Mouse (Mus musculus) heart, embryonic 12.5 days (tissue): ENCODE data around the gene Actr3. TPM values are rescaled to one million over a fixed set of nuclear protein-coding genes. Genes with fewer than 3 reads are reported as not detected.
A peak's percentile ranks its signal among the peaks of the same experiment; 100 is the strongest.
"Not testable (repeated sequence)": the region's sequence is repeated elsewhere in the genome, so short reads cannot be mapped to it uniquely, and the experiment has no call there.

Source experiments
- ATAC-seq: fragments of 200-750 bp; cut with Nextera tagmentation; 2 replicates; pipeline ENCODE4 v1.8.0; 2017; ENCODE audit warnings: moderate TSS enrichment, moderate library complexity; ENCODE audit not compliant: insufficient number of reproducible peaks, low FRiP score
- H3K27ac ChIP-seq: fragments of 300-500 bp; sonication (generic); 2 replicates; pipeline ENCODE4 v1.5.1; 2016; ENCODE audit warnings: mild to moderate bottlenecking, moderate library complexity; ENCODE audit not compliant: poor library complexity, severe bottlenecking
- H3K27me3 ChIP-seq: fragments of 300-500 bp; sonication (generic); replicated peaks from 2 replicates; pipeline ENCODE4 v1.6.1; 2016; ENCODE audit warnings: mild to moderate bottlenecking, moderate library complexity
- H3K36me3 ChIP-seq: fragments of 300-500 bp; sonication (generic); 2 replicates; pipeline ENCODE4 v1.6.1; 2016; ENCODE audit warnings: mild to moderate bottlenecking, moderate library complexity
- H3K4me1 ChIP-seq: fragments of 300-500 bp; sonication (generic); replicated peaks from 2 replicates; pipeline ENCODE4 v1.6.1; 2016; ENCODE audit warnings: mild to moderate bottlenecking
- H3K4me2 ChIP-seq: fragments of 300-500 bp; sonication (generic); 2 replicates; pipeline ENCODE4 v1.6.1; 2016; ENCODE audit warnings: mild to moderate bottlenecking, moderate library complexity
- H3K4me3 ChIP-seq: fragments of 300-500 bp; sonication (generic); 2 replicates; pipeline ENCODE4 v1.5.1; 2016; ENCODE audit warnings: mild to moderate bottlenecking
- H3K9ac ChIP-seq: fragments of 300-500 bp; sonication (generic); 2 replicates; pipeline ENCODE4 v1.6.1; 2016; ENCODE audit warnings: mild to moderate bottlenecking, moderate library complexity
- H3K9me3 ChIP-seq: fragments of 300-500 bp; sonication (generic); replicated peaks from 2 replicates; pipeline ENCODE4 v1.6.1; 2016; ENCODE audit warnings: mild to moderate bottlenecking, moderate library complexity
- WGBS: fragments of 180-500 bp; shearing (Covaris S2); methylation state at CpG from one replicate; pipeline ENCODE4 v1.1.7; 2016; 5-methylcytosine and 5-hydroxymethylcytosine counted together
- polyA plus RNA-seq: library from polyadenylated mRNA; unstranded; fragments of >200 nt; fragmentation: Nextera tagmentation; extraction: Ambion mirVana; gene quantifications from 2 replicates; pipeline ENCODE4 v1.2.1, GENCODE M21; 2016

The Actr3 gene
- polyA plus RNA-seq, 1 experiment from 2014 or later, result 301 TPM

DNA sequence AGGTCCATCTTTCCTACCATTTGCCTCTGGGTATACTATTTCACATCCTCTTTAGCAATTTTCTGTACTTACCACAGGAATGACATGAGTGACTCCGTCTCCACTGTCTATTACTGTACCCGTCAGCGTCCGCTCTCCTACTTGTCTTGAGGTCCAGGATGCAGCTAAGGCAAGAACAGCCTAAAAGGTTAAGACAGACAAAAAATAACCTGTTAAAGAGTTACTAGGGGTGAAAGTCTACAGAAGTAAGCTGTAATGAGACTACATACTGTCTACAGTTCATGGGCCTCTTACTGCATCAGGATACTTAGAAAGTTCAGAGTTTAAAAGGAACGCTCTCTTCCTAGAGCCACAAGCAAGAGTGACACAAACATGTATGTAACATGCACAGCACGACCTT, 28.3 kb downstream of the Actr3 start:
- ATAC-seq, result no peak
- no peaks in the 10 kb centered on the region for H3K27me3 ChIP-seq
- H3K9ac ChIP-seq, result no peak overlapping the region
- H3K4me1 ChIP-seq, result no peaks in the 10 kb centered on the region
- H3K4me2 ChIP-seq, result no peak overlapping the region
- H3K9me3 ChIP-seq, result no peaks in the 10 kb centered on the region
- no peak overlapping the region for H3K27ac ChIP-seq
- no peak overlapping the region for H3K4me3 ChIP-seq
- peaks cover 45% of the 10 kb centered on the region for H3K36me3 ChIP-seq
- WGBS, result 93% methylated on average over 6 of the region's 6 CpGs

GRCm38 (mm10) chr1:125395391-125395790, 40.1 kb downstream of the Actr3 start:
- Histone ChIP-seq H3K4me1 (peaks cover 6% of the 10 kb centered on the region), H3K27ac (peak overlapping the region; percentile 23; the same call in 1 of the 2 replicates), H3K4me2 (no peak overlapping the region), H3K27me3 (no peaks in the 10 kb centered on the region), H3K4me3 (no peak overlapping the region), H3K36me3 (peaks cover 72% of the 10 kb centered on the region), H3K9ac (no peak overlapping the region), H3K9me3 (no peaks in the 10 kb centered on the region)
- WGBS, result 92% methylated on average over 1 of the region's 1 CpGs
- ATAC-seq, result no peak

- not testable (repeated sequence) for H3K9me3 ChIP-seq, H3K27me3 ChIP-seq, H3K4me3 ChIP-seq, ATAC-seq, H3K9ac ChIP-seq, H3K4me1 ChIP-seq, H3K27ac ChIP-seq, H3K4me2 ChIP-seq
- H3K36me3 ChIP-seq, result peaks cover 55% of the 10 kb centered on the region
- WGBS, result 86% methylated on average over 5 of the region's 5 CpGs
Measured at GRCm38 (mm10) chr1:125393324-125393723, 42.2 kb downstream of the Actr3 start.

- H3K9ac ChIP-seq, ATAC-seq, H3K4me2 ChIP-seq, H3K4me3 ChIP-seq, H3K27me3 ChIP-seq, H3K9me3 ChIP-seq, H3K27ac ChIP-seq, H3K4me1 ChIP-seq: not testable (repeated sequence)
- 85% methylated on average over 4 of the region's 4 CpGs for WGBS
- H3K36me3 ChIP-seq, result peaks cover 28% of the 10 kb centered on the region
Measured at GRCm38 (mm10) chr1:125390065-125390754, 45.3 kb downstream of the Actr3 start.

- H3K9ac ChIP-seq, ATAC-seq, H3K27ac ChIP-seq, H3K27me3 ChIP-seq, H3K4me1 ChIP-seq, H3K4me2 ChIP-seq, H3K9me3 ChIP-seq, H3K4me3 ChIP-seq: not testable (repeated sequence)
- peaks cover 24% of the 10 kb centered on the region for H3K36me3 ChIP-seq
- 78% methylated on average over 1 of the region's 1 CpGs for WGBS
Measured at GRCm38 (mm10) chr1:125389634-125390033, 45.9 kb downstream of the Actr3 start.

DNA sequence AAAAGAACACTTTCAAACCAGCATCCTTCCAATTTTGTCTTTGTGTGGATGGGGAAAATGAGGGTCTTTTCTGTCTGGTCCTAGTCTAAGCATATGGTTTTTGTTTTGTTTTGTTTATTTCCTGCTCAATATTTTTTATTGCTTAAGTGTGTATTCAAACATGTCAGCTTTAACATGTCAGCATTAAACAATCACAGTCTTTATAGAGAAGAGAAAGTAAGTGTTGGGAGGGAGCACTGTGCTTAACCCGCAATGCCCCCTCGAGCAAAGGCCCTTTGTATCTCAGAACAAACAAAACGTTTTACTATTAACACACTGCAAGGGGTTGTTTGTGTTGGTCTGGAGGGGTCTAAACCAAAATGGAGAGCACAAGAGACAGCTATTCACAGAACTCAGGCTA, 47.2 kb downstream of the Actr3 start:
- Histone ChIP-seq H3K27me3 (no peaks in the 10 kb centered on the region), H3K36me3 (peaks cover 21% of the 10 kb centered on the region), H3K9ac (no peak overlapping the region), H3K4me3 (no peak overlapping the region), H3K4me2 (no peak overlapping the region), H3K27ac (no peak overlapping the region), H3K4me1 (no peaks in the 10 kb centered on the region), H3K9me3 (no peaks in the 10 kb centered on the region)
- no peak for ATAC-seq
- 55% methylated on average over 3 of the region's 3 CpGs for WGBS

GRCm38 (mm10) chr1:125386217-125386616, 49.3 kb downstream of the Actr3 start:
- H3K9ac ChIP-seq, result no peak overlapping the region
- H3K4me1 ChIP-seq, result no peaks in the 10 kb centered on the region
- no peak overlapping the region for H3K27ac ChIP-seq
- 73% methylated on average over 7 of the region's 7 CpGs for WGBS
- no peak overlapping the region for H3K4me2 ChIP-seq
- peaks cover 9% of the 10 kb centered on the region for H3K36me3 ChIP-seq
- no peaks in the 10 kb centered on the region for H3K9me3 ChIP-seq
- no peaks in the 10 kb centered on the region for H3K27me3 ChIP-seq
- ATAC-seq, result no peak
- no peak overlapping the region for H3K4me3 ChIP-seq

DNA sequence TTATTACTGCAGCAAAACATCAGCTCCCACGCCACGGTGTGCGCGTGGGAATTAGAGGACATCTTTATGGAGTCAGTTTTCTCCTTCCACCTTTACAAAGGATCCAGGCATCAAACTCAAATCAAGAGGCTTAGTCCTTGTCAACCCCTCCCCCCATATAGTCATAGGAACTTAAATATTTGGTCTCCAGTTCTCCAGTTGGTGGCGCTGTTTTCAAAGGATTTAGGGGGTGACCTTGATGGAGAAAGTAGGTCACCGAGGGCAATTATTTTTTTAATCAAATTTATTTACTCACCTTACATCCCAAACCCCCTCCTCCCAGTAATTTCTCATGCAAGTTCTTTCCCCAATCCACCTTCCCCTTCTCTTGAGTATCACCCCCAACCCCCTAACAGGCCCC, 52.9 kb downstream of the Actr3 start:
- Histone ChIP-seq H3K27me3 (no peaks in the 10 kb centered on the region), H3K27ac (no peak overlapping the region), H3K9me3 (no peaks in the 10 kb centered on the region), H3K9ac (no peak overlapping the region), H3K36me3 (no peaks in the 10 kb centered on the region), H3K4me2 (no peak overlapping the region), H3K4me1 (no peaks in the 10 kb centered on the region), H3K4me3 (no peak overlapping the region)
- ATAC-seq, result no peak
- 55% methylated on average over 6 of the region's 6 CpGs for WGBS

DNA sequence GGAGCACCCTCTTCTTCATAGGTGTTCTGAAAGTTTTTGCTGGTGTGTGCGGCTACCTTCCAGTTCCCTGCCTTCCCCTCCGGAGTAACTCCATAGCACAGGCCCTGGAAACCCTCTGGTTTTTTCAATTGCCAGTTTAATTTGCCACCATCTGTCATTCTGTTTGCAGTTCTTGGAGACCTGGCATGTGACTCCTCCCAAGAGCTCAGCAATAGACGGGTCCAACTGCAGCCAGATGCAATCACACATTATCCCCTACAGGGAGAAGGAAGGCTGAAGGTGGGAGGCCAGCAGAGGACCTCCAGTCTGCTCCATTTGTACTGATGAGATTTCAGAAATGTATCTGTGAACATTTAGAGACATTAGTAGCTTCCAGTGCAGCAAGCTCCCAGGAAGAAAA, 56.6 kb downstream of the Actr3 start:
- Histone ChIP-seq H3K4me3 (no peak overlapping the region), H3K9ac (no peak overlapping the region), H3K9me3 (no peaks in the 10 kb centered on the region), H3K4me2 (no peak overlapping the region), H3K4me1 (no peaks in the 10 kb centered on the region), H3K27ac (no peak overlapping the region), H3K36me3 (no peaks in the 10 kb centered on the region), H3K27me3 (no peaks in the 10 kb centered on the region)
- WGBS, result 61% methylated on average over 3 of the region's 3 CpGs
- no peak for ATAC-seq

DNA sequence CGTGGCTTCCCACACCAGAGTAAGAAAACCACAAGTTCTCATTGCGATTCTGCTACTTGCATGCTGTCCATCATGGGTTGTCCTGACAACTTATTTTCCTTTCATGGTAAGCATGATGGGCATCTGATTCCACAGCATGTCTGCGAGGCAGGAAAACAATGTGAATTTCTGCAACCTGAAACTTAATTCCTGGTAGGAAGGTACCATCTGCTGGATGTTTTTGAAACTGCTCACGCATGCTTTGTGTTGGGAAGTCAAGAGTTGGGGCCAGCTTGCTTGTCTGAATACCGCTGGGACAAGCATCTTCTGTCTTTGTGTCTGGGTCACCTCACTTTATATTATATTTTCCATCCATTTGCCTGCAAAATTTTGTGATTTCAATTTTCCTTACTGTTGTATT, 62.7 kb downstream of the Actr3 start:
- ATAC-seq, result no peak
- no peaks in the 10 kb centered on the region for H3K9me3 ChIP-seq
- H3K4me1 ChIP-seq, result no peaks in the 10 kb centered on the region
- WGBS, result 66% methylated on average over 5 of the region's 5 CpGs
- no peak overlapping the region for H3K9ac ChIP-seq
- no peak overlapping the region for H3K27ac ChIP-seq
- no peaks in the 10 kb centered on the region for H3K27me3 ChIP-seq
- H3K4me2 ChIP-seq, result no peak overlapping the region
- H3K36me3 ChIP-seq, result no peaks in the 10 kb centered on the region
- no peak overlapping the region for H3K4me3 ChIP-seq

DNA sequence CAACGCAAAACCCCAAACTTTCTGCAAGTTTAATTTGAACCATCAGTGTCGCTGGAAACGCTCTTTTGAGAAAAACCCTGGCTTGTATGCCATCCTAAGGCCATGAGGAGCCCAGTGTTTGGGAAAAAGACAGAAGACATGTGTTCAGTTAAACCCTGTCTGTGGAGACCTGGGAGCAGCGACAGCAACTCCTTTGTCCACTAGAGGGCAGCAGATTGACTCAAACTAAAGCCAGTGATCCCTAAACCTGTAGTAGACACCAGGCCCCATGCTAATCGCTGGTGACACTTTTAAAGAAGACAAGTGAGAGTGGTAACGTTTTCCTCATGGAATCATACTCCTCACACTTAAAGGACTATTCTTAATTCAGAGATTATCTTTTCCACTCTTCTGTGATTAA, 64.7 kb downstream of the Actr3 start:
- no peaks in the 10 kb centered on the region for H3K27me3 ChIP-seq
- no peak for ATAC-seq
- no peak overlapping the region for H3K9ac ChIP-seq
- H3K4me2 ChIP-seq, result no peak overlapping the region
- H3K9me3 ChIP-seq, result no peaks in the 10 kb centered on the region
- no peaks in the 10 kb centered on the region for H3K4me1 ChIP-seq
- H3K27ac ChIP-seq, result no peak overlapping the region
- no peaks in the 10 kb centered on the region for H3K36me3 ChIP-seq
- H3K4me3 ChIP-seq, result no peak overlapping the region
- WGBS, result 26% methylated on average over 6 of the region's 6 CpGs

- no peak overlapping the region for H3K9ac ChIP-seq
- no peak overlapping the region for H3K4me2 ChIP-seq
- no peaks in the 10 kb centered on the region for H3K36me3 ChIP-seq
- 80% methylated on average over 4 of the region's 4 CpGs for WGBS
- H3K27ac ChIP-seq, result no peak overlapping the region
- H3K4me3 ChIP-seq, result no peak overlapping the region
- H3K4me1 ChIP-seq, result no peaks in the 10 kb centered on the region
- no peak; the same call in 1 of the 2 replicates for ATAC-seq
- no peaks in the 10 kb centered on the region for H3K9me3 ChIP-seq
- H3K27me3 ChIP-seq, result no peaks in the 10 kb centered on the region
Measured at GRCm38 (mm10) chr1:125365576-125365975, 70.0 kb downstream of the Actr3 start.
